Mouse (Mus musculus) brain, embryonic 14.5 days (tissue): ENCODE results near the gene Ccdc91.

ENCODE experiments used
- CTCF ChIP-seq: fragments of 200-500 bp; IDR thresholded peaks from 2 replicates; pipeline ENCODE4 v1.5.1; 2012; ENCODE audit warnings: inconsistent platforms, mild to moderate bottlenecking, moderate library complexity, borderline replicate concordance; ENCODE audit not compliant: insufficient read depth, insufficient read length; ENCODE audit errors: extremely low read depth
- POLR2A ChIP-seq: fragments of 200-500 bp; IDR thresholded peaks from 2 replicates; pipeline ENCODE4 v1.6.1; 2012; ENCODE audit warnings: mild to moderate bottlenecking, inconsistent platforms, borderline replicate concordance; ENCODE audit not compliant: poor library complexity, insufficient read depth, insufficient read length, severe bottlenecking; ENCODE audit errors: extremely low read depth

GRCm38 (mm10) chr6:147506496-147506895 is 30.9 kb downstream of the Ccdc91 start:
- TF ChIP-seq CTCF (no peak), POLR2A (no peak)
